Mouse (Mus musculus) gastrocnemius, postnatal 36 days (tissue): ENCODE measurements at regions not wholly inside any gene's neighbourhood (a gene's known extent, or its start where the extent isn't known, plus 50 kb on each side); places are given as distances from the start of the nearest gene placed in this dataset.

Experiments used
- DNase-seq, 2 experiments: peaks; one replicate each; pipeline ENCODE4 v3.0.0; 2022
- intact Hi-C: fragments of 180-260 bp; cut with DNase I; formaldehyde crosslinking; loops from one replicate; pipeline ENCODE4 v1.15.1; 2025

- intact Hi-C loops, result no loop called here
These were observed 344.2 kb downstream of the Mdfic start for GRCm38 (mm10) chr6:16064691-16065090.

GRCm38 (mm10) chr6:16065121-16065520, 344.7 kb downstream of the Mdfic start:
- intact Hi-C loops, result no loop called here
- no peak for DNase-seq

More at GRCm38 (mm10) chr6:16064691-16065090, 344.2 kb downstream of the Mdfic start:
- no peak for DNase-seq

DNA sequence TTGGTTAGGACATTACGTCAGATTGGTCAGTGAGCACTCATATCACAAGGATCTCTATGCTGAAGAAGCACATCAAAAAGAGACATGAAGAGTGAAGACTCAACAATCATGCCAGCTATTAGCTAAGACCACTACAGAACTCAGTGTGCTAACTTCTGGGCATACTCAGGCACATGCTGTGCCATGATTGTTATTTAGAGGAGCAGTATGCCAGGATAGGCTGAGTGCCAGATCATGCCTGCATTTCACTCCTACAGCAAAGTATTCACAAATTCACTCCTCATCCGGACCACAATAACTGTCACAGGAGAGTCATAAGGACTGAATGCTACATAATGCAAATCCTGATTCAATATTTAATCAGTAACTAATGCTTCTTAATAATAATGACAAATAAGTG, 355.8 kb downstream of the Mdfic start:
- intact Hi-C loops, result no loop called here
- no peak for DNase-seq

GRCm38 (mm10) chr6:16077195-16077810, 356.8 kb downstream of the Mdfic start:
- DNase-seq, result no peak
- intact Hi-C loops, result no loop called here

GRCm38 (mm10) chr6:16077917-16078316, 357.5 kb downstream of the Mdfic start:
- intact Hi-C loops, result no loop called here
- DNase-seq, result no peak

- DNase-seq, result no peak
- intact Hi-C loops, result no loop called here
These were observed 366.6 kb downstream of the Mdfic start for GRCm38 (mm10) chr6:16086952-16087537.

DNA sequence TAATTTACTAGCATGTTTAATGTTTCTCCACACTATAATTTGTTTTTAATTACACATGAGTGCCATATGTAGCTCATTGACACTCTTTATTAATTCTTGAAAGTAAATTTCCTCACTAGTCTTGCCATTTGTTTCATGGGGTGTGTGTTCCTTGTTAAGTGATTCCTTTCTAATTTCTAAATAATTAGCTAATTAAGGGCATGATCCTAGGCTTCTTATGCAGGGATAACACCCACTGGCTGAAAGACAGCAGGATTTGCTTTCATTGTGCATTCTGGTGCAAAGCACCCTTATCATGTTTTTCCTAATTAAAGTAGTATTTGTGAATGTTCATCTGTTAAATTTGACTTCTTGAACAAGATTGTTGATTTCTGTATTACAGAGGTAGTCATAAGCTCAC, 378.3 kb downstream of the Mdfic start:
- intact Hi-C loops, result no loop called here
- DNase-seq, result no peak

DNA sequence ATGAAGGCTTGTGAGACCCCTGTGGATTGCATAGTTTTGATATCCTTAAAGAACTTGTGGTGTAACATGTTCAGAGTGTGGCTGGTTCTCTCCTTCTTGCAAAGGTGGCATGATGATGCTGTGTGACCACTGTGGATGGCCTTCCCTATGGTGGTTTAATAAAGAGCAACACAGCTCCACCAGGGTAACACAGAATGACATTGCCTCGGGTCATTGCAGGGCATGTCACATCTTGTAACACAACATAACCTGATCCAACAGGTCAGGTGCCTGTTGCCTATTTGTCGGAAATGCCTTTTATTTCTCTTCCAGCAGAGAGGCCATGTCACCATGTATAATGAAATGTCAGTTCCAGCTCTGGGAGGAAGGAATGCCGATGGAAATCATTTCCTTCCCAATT, 420.5 kb downstream of the Mdfic start:
- intact Hi-C loops, result no loop called here
- DNase-seq, result no peak

- intact Hi-C loops, result no loop called here
- DNase-seq, result no peak
These were observed 424.1 kb downstream of the Mdfic start for GRCm38 (mm10) chr6:16144538-16144937.

- intact Hi-C loops, result no loop called here
- no peak for DNase-seq
These were observed 430.1 kb downstream of the Mdfic start for GRCm38 (mm10) chr6:16150535-16150934.

- intact Hi-C loops, result no loop called here
- no peak for DNase-seq
These were observed 431.0 kb downstream of the Mdfic start for GRCm38 (mm10) chr6:16151478-16151877.

- intact Hi-C loops, result no loop called here
- DNase-seq, result no peak
These were observed 432.2 kb downstream of the Mdfic start for GRCm38 (mm10) chr6:16152691-16153090.

DNA sequence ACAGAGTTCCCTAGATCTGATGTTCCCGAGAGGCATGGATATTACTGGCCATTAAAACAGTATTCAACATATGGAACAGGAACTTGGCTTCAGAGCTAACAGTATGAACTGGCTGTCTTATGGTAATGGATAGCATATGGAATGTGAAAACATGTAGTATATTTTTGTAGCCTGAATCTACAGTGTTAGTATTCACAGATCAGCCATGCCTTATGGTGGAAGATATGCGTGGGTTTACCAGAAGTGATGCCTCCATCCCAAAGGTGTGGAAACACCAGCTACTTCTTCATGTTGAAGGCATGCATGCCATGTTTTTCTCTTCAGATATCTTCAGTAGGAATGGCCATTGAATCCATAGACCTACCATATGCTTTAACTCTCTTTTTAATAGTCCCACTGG, 444.6 kb downstream of the Mdfic start:
- no peak for DNase-seq
- intact Hi-C loops, result no loop called here

- intact Hi-C loops, result no loop called here
- no peak for DNase-seq
These were observed 451.4 kb downstream of the Mdfic start for GRCm38 (mm10) chr6:16171871-16172270.

DNA sequence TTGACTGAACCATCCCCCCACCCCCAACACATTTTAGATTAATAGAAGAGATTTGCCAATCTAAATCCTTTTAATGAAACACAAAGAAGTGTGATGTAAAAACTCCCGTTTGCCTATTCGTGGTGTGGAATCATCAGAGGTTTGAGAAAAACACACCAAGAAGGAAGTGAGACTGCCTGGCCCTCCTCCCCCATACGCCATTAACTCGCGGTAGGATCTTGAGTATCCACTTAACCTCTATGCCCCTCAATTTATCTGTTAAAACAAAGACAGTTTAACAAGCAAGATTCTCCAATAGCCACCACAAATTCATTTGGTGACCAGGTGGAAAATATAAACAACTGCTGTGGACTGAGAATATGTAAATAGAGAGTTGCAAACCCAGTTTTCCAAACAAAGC, 456.9 kb downstream of the Mdfic start:
- intact Hi-C loops, result no loop called here
- DNase-seq, result no peak

GRCm38 (mm10) chr6:16187983-16188550, 467.6 kb downstream of the Mdfic start:
- no peak for DNase-seq
- intact Hi-C loops, result no loop called here

GRCm38 (mm10) chr6:16212975-16213374, 492.5 kb downstream of the Mdfic start:
- intact Hi-C loops, result no loop called here

DNA sequence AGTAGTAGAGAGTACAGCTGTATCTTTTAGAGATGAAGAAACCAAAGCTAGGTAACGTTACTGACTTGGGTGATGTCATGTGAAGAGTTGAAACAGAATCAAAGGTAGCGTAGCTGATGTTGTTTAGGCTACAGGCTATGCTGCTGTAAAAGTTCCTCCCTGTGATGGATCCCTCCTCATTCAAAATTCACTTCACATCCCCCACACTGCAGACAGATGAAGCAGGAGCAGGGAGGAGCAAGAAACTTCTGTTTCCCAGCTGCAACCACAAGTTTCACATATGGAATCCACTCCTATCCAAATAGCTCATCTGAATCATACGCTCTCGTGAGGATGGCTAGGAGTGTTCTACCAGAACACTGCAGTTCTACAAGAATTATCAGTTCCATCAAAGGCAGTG, 493.2 kb downstream of the Mdfic start:
- intact Hi-C loops, result no loop called here
- no peak for DNase-seq

More at GRCm38 (mm10) chr6:16212975-16213374, 492.5 kb downstream of the Mdfic start:
- DNase-seq, result no peak

GRCm38 (mm10) chr6:16221002-16221627, 500.7 kb downstream of the Mdfic start:
- intact Hi-C loops, result loop anchor here (5.0 kb wide), 1 partner anchor 1384 kb away; no protein-coding TSS in a partner anchor

More at GRCm38 (mm10) chr6:16221002-16221627, 500.7 kb downstream of the Mdfic start:
- DNase-seq, result no peak
